Mouse (Mus musculus) heart, embryonic 15.5 days (tissue): ENCODE measurements around the gene D17Wsu92e. TPM values are rescaled to one million over a fixed set of nuclear protein-coding genes. Genes with fewer than 3 reads are reported as not detected.

ENCODE experiments used
- ATAC-seq: fragments of 200-750 bp; cut with Nextera tagmentation; replicated peaks from 2 replicates; pipeline ENCODE4 v1.8.0; 2017; ENCODE audit warnings: low read depth, moderate TSS enrichment; ENCODE audit not compliant: insufficient number of reproducible peaks, insufficient read depth, low FRiP score
- H3K27ac ChIP-seq: fragments of 300-500 bp; sonication (generic); 2 replicates; pipeline ENCODE4 v1.5.1; 2015; ENCODE audit warnings: mild to moderate bottlenecking, inconsistent platforms
- H3K27me3 ChIP-seq: fragments of 300-500 bp; sonication (generic); 2 replicates; pipeline ENCODE4 v1.6.1; 2015; ENCODE audit warnings: inconsistent platforms
- H3K36me3 ChIP-seq: fragments of 300-500 bp; sonication (generic); 2 replicates; pipeline ENCODE4 v1.6.1; 2015; ENCODE audit warnings: mild to moderate bottlenecking, inconsistent platforms
- H3K4me1 ChIP-seq: fragments of 300-500 bp; sonication (generic); replicated peaks from 2 replicates; pipeline ENCODE4 v1.6.1; 2015; ENCODE audit warnings: inconsistent platforms
- H3K4me2 ChIP-seq: fragments of 300-500 bp; sonication (generic); 2 replicates; pipeline ENCODE4 v1.6.1; 2015; ENCODE audit warnings: inconsistent platforms, mild to moderate bottlenecking, moderate library complexity
- H3K4me3 ChIP-seq: fragments of 300-500 bp; sonication (generic); 2 replicates; pipeline ENCODE4 v1.5.1; 2015; ENCODE audit warnings: mild to moderate bottlenecking, inconsistent platforms
- H3K9ac ChIP-seq: fragments of 300-500 bp; sonication (generic); 2 replicates; pipeline ENCODE4 v1.6.1; 2015; ENCODE audit warnings: mild to moderate bottlenecking, inconsistent platforms
- H3K9me3 ChIP-seq: fragments of 300-500 bp; sonication (generic); replicated peaks from 2 replicates; pipeline ENCODE4 v1.6.1; 2016; ENCODE audit warnings: inconsistent platforms
- whole genome bisulfite sequencing: fragments of 180-500 bp; shearing (Covaris S2); methylation state at CpG from one replicate; pipeline ENCODE4 v1.1.7; 2015; ENCODE audit warnings: mixed read lengths; 5-methylcytosine and 5-hydroxymethylcytosine counted together
- polyA plus RNA-seq: library from polyadenylated mRNA; unstranded; fragments of >200 nt; fragmentation: Nextera tagmentation; extraction: Ambion mirVana; gene quantifications from 2 replicates; pipeline ENCODE4 v1.2.1, GENCODE M21; 2015

Gene D17Wsu92e
- polyA plus RNA-seq, 1 experiment from 2014 or later = 11.9 TPM

GRCm38 (mm10) chr17:27726527-27726926 is 93.9 kb downstream of the D17Wsu92e start:
- H3K27ac ChIP-seq = no peak overlapping the region

GRCm38 (mm10) chr17:27725412-27725811 is 95.0 kb downstream of the D17Wsu92e start:
- H3K4me3 ChIP-seq = no peak overlapping the region
- ATAC-seq = no peak
- no peak overlapping the region for H3K27ac ChIP-seq
- H3K36me3 ChIP-seq = no peaks in the 10 kb centered on the region
- H3K9ac ChIP-seq = no peak overlapping the region
- no peaks in the 10 kb centered on the region for H3K9me3 ChIP-seq
- no peak overlapping the region for H3K4me2 ChIP-seq
- H3K4me1 ChIP-seq = no peaks in the 10 kb centered on the region; the same call in 1 of the 2 replicates
- peaks cover 20% of the 10 kb centered on the region for H3K27me3 ChIP-seq
- 23% methylated on average over 10 of the region's 10 CpGs for WGBS

More at GRCm38 (mm10) chr17:27726527-27726926, 93.9 kb downstream of the D17Wsu92e start:
- peaks cover 20% of the 10 kb centered on the region for H3K27me3 ChIP-seq
- ATAC-seq = no peak
- H3K9me3 ChIP-seq = no peaks in the 10 kb centered on the region
- H3K4me2 ChIP-seq = no peak overlapping the region
- H3K4me1 ChIP-seq = no peaks in the 10 kb centered on the region; the same call in 1 of the 2 replicates
- H3K4me3 ChIP-seq = no peak overlapping the region
- WGBS = 51% methylated on average over 7 of the region's 7 CpGs
- H3K36me3 ChIP-seq = no peaks in the 10 kb centered on the region
- H3K9ac ChIP-seq = no peak overlapping the region

- H3K4me2 ChIP-seq = no peak overlapping the region
- H3K27me3 ChIP-seq = peaks cover 22% of the 10 kb centered on the region
- H3K27ac ChIP-seq = no peak overlapping the region
- no peaks in the 10 kb centered on the region for H3K9me3 ChIP-seq
- ATAC-seq = no peak
- no peak overlapping the region for H3K4me3 ChIP-seq
- H3K9ac ChIP-seq = no peak overlapping the region
- H3K36me3 ChIP-seq = no peaks in the 10 kb centered on the region
- H3K4me1 ChIP-seq = no peaks in the 10 kb centered on the region; the same call in 1 of the 2 replicates
- WGBS = 45% methylated on average over 10 of the region's 10 CpGs
Measured at GRCm38 (mm10) chr17:27725011-27725410, 95.4 kb downstream of the D17Wsu92e start.

DNA sequence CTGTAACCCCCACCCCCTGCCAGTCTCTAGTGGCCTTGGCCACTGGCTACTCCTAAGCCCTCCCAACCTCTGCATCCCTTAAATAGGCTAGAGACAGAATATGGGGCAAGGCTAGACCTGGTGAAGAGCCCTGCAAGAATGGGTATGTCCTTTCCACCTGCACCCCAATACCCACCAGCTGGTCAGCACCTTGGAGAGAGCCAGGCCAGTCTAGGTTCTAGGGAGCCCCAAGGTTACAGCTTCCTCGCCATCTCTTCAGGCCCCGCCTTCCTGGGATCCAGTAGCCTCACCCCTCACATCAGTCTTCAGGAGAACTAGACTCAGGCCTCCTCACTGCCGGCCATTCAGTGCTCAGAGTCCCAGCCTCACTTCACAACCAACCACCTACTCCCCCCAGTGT is 96.1 kb downstream of the D17Wsu92e start:
- 31% methylated on average over 3 of the region's 3 CpGs for WGBS
- H3K27me3 ChIP-seq = peaks cover 29% of the 10 kb centered on the region

DNA sequence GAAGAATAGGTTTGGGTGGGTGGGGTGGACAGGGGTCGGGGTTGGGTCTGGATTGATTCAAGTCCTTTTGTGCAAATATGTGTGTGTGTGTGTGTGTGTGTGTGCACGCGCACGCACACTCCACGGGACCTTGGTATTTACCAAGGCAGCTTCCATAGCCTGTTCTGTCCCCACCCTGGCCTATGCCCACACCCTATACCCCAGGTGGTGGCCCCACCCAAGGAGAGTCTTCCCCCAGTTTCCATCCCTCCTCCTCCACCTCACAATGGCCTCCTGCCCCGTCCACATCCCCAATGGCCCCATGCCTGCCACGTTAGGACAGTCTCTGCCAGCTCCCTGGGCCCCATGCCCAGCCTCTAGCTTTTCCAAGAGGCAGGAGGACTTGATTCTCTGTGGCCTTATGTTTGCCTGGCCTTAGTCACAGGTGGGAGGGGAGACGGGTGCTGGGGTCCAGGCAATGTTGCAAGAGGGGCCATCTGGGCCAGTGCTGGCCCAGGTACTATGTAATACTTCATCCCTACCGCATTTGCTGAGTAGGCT is 99.3 kb downstream of the D17Wsu92e start:
- 71% methylated on average over 9 of the region's 9 CpGs for WGBS
- no peak overlapping the region for H3K9ac ChIP-seq
- no peak for ATAC-seq
- no peak overlapping the region for H3K27ac ChIP-seq
- H3K4me1 ChIP-seq = peaks cover 7% of the 10 kb centered on the region
- no peaks in the 10 kb centered on the region for H3K36me3 ChIP-seq
- no peaks in the 10 kb centered on the region for H3K9me3 ChIP-seq
- peaks cover 50% of the 10 kb centered on the region for H3K27me3 ChIP-seq
- H3K4me2 ChIP-seq = no peak overlapping the region
- no peak overlapping the region for H3K4me3 ChIP-seq

More for the DNA sequence above, 96.1 kb downstream of the D17Wsu92e start:
- Histone ChIP-seq H3K4me1 (no peaks in the 10 kb centered on the region; the same call in 1 of the 2 replicates), H3K27ac (no peak overlapping the region), H3K9me3 (no peaks in the 10 kb centered on the region), H3K4me3 (no peak overlapping the region), H3K9ac (no peak overlapping the region), H3K4me2 (no peak overlapping the region), H3K36me3 (no peaks in the 10 kb centered on the region)
- no peak for ATAC-seq

- H3K27ac ChIP-seq = no peak overlapping the region
- no peak overlapping the region for H3K4me2 ChIP-seq
- peaks cover 50% of the 10 kb centered on the region for H3K27me3 ChIP-seq
- H3K9me3 ChIP-seq = no peaks in the 10 kb centered on the region
- peaks cover 7% of the 10 kb centered on the region; the same call in 1 of the 2 replicates for H3K4me1 ChIP-seq
- H3K36me3 ChIP-seq = no peaks in the 10 kb centered on the region
- WGBS = 57% methylated on average over 9 of the region's 9 CpGs
- no peak overlapping the region for H3K4me3 ChIP-seq
- H3K9ac ChIP-seq = no peak overlapping the region
- ATAC-seq = no peak
Measured at GRCm38 (mm10) chr17:27720326-27720725, 100.1 kb downstream of the D17Wsu92e start.

GRCm38 (mm10) chr17:27719663-27720062 is 100.8 kb downstream of the D17Wsu92e start:
- no peak for ATAC-seq
- Histone ChIP-seq H3K4me1 (peaks cover 7% of the 10 kb centered on the region; the same call in 1 of the 2 replicates), H3K9ac (no peak overlapping the region), H3K4me2 (no peak overlapping the region), H3K9me3 (no peaks in the 10 kb centered on the region), H3K27me3 (peaks cover 43% of the 10 kb centered on the region), H3K36me3 (no peaks in the 10 kb centered on the region), H3K27ac (no peak overlapping the region), H3K4me3 (no peak overlapping the region)
- WGBS = 58% methylated on average over 14 of the region's 14 CpGs

DNA sequence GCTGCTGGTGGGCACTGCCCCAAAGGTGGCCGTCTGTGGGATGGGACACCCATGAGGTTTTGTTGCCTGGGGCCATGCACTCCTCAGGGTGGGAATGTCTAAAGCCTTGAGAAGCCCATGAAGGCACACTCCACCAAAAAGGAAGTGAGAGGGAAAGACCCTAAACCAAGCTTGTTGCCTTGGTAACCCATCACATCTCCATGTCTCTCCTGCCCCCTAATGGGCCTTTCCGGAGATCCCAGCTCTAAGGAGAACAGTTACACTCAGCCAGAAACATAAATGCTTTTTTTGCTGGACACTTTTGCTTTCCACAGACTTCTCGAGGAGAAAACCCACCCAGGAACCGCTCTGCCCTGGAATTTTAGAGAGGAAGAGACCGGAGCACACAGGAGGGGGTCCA is 102.2 kb downstream of the D17Wsu92e start:
- no peak overlapping the region for H3K4me2 ChIP-seq
- peaks cover 7% of the 10 kb centered on the region; the same call in 1 of the 2 replicates for H3K4me1 ChIP-seq
- H3K4me3 ChIP-seq = no peak overlapping the region
- peaks cover 43% of the 10 kb centered on the region for H3K27me3 ChIP-seq
- no peaks in the 10 kb centered on the region for H3K36me3 ChIP-seq
- no peak overlapping the region for H3K9ac ChIP-seq
- no peaks in the 10 kb centered on the region for H3K9me3 ChIP-seq
- H3K27ac ChIP-seq = no peak overlapping the region
- WGBS = 41% methylated on average over 5 of the region's 5 CpGs
- no peak for ATAC-seq

GRCm38 (mm10) chr17:27716804-27717203 is 103.6 kb downstream of the D17Wsu92e start:
- no peak for ATAC-seq
- Histone ChIP-seq H3K4me3 (peak overlapping the region; percentile 31), H3K4me2 (peak overlapping the region; percentile 52), H3K9ac (no peak overlapping the region), H3K27ac (no peak overlapping the region), H3K27me3 (peaks cover 43% of the 10 kb centered on the region), H3K9me3 (no peaks in the 10 kb centered on the region), H3K4me1 (peaks cover 7% of the 10 kb centered on the region; the same call in 1 of the 2 replicates), H3K36me3 (no peaks in the 10 kb centered on the region)
- WGBS = 9% methylated on average over 16 of the region's 16 CpGs

DNA sequence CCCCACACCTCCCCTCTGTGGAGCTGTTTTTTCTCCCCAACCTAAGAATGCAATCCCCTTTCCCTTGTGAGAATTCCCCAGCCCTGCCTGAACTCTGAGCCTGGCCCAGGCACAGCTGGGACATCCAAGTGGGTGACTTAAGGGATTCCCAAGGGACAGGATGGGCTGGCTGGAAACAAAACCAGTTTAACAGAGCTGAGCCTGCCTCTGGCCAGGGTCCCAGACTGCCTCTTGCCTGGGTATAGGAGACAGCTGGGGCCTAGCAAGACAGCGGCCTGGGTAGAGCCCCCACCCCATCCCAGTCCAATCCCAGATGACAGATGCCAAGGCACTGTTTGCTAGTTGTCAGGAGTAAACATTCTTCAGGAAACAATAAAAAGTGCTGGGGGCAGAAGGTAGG is 107.6 kb downstream of the D17Wsu92e start:
- 67% methylated on average over 1 of the region's 1 CpGs for WGBS
- H3K36me3 ChIP-seq = no peaks in the 10 kb centered on the region
- no peaks in the 10 kb centered on the region for H3K9me3 ChIP-seq
- H3K4me3 ChIP-seq = no peak overlapping the region
- no peak overlapping the region for H3K4me2 ChIP-seq
- peaks cover 13% of the 10 kb centered on the region for H3K4me1 ChIP-seq
- H3K27me3 ChIP-seq = peaks cover 28% of the 10 kb centered on the region
- H3K27ac ChIP-seq = no peak overlapping the region
- ATAC-seq = no peak
- no peak overlapping the region for H3K9ac ChIP-seq

DNA sequence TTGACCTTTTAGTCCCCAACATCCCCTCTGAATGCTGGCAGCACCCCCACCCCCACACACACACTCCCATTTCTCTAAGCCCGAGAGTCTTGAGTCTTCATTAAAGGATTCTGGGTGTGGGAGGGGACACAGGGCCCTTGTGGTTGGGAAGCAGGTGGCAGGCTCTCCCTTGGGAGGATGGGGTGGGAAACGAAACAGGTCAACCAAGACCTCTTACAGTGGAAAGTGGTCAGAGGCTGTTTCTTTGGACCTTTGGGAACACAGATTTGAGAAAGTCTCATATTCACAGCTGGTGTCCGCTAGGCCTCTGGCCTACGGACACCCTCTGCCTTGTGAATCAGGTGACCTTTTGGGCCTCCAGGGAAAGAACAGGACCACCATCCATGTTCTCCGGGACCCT is 110.8 kb downstream of the D17Wsu92e start:
- no peaks in the 10 kb centered on the region for H3K9me3 ChIP-seq
- peaks cover 46% of the 10 kb centered on the region for H3K27me3 ChIP-seq
- H3K9ac ChIP-seq = no peak overlapping the region
- no peaks in the 10 kb centered on the region for H3K36me3 ChIP-seq
- WGBS = 78% methylated on average over 5 of the region's 5 CpGs
- no peak overlapping the region for H3K4me3 ChIP-seq
- peaks cover 10% of the 10 kb centered on the region for H3K4me1 ChIP-seq
- no peak overlapping the region for H3K4me2 ChIP-seq
- no peak for ATAC-seq
- H3K27ac ChIP-seq = no peak overlapping the region
